Mouse (Mus musculus): ENCODE measurements at regions not wholly inside any gene's neighbourhood (a gene's known extent, or its start where the extent isn't known, plus 50 kb on each side); places are given as distances from the start of the nearest gene placed in this dataset.
A peak's percentile ranks its signal among the peaks of the same experiment; 100 is the strongest.

DNA sequence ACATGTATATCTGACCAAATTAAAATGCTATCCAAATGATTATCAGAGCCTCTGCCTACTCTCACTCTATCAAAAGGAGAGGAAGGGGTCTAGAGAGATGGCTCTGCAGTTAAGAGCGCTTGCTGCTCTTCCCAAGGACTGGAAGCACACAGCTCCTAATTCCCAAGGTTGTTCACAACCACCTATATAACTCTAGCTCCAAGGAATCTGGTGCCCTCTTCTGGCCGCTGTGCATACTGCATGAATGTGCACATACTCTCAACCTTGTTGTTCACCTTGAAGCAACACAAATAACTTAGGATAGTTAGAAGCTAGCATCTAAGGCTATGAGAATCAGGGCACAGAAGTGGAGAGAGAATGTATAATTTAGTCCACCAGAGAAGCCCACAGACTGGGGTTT is 86.6 kb upstream of the Paip1 start:
- TF ChIP-seq CTCF (IDR thresholded peaks at IDR 0.05; ENCODE audit: low read depth), result peak; percentile 87
- TF ChIP-seq EP300 (IDR thresholded peaks at IDR 0.05; ENCODE audit: low read depth), result no peak
